ENCODE assay signal across 10 mouse cellular contexts in genomic region chr7:125723189-125723972, GRCm38 (mm10). TPM values are rescaled to one million over a fixed set of nuclear protein-coding genes. Genes with fewer than 3 reads are reported as not detected.
DNase-seq lines count a peak whose midpoint lies in the region; ATAC-seq lines count a peak whose summit lies in the region.
"Had no signal": no experiment of that assay in that cellular context is flagged by ENCODE, and none has a peak within 500 bp of the region (broad histone marks: within the 10 kb centered on the region; RNA-seq: fewer than 3 reads in every experiment).

No protein-coding gene starts in this region.

- H3K9me3 ChIP-seq in forebrain, embryonic 16.5 days (ENCODE audit: control insufficient read depth, low read length) = no peaks in the 10 kb centered on the region
- H3K9me3 ChIP-seq: liver, embryonic 13.5 days had no signal

- no peak overlapping the region for H3K4me3 ChIP-seq in forebrain, embryonic 16.5 days (replicated peaks; ENCODE audit: low read length)
- H3K4me3 ChIP-seq: heart, adult 2 months; liver, embryonic 13.5 days had no signal

- peak; percentile 77 for ATAC-seq in forebrain, embryonic 16.5 days

- H3K4me2 ChIP-seq in forebrain, embryonic 16.5 days (ENCODE audit: low read length) = no peak overlapping the region
- H3K4me2 ChIP-seq: liver, embryonic 13.5 days had no signal

- no peaks in the 10 kb centered on the region for H3K36me3 ChIP-seq in forebrain, embryonic 16.5 days (ENCODE audit: control insufficient read depth, insufficient read depth)
- H3K36me3 ChIP-seq: liver, embryonic 13.5 days had no signal

- 18% methylated on average over 5 of the region's 5 CpGs for WGBS in forebrain, embryonic 16.5 days

- H3K27ac ChIP-seq in forebrain, embryonic 16.5 days (ENCODE audit: low read length) = peak overlapping the region; percentile 65
- H3K27ac ChIP-seq: heart, adult 2 months; liver, embryonic 13.5 days had no signal

- no peaks in the 10 kb centered on the region for H3K27me3 ChIP-seq in forebrain, embryonic 16.5 days (replicated peaks; ENCODE audit: control insufficient read depth, insufficient read depth, low read length)
- H3K27me3 ChIP-seq: liver, embryonic 13.5 days had no signal

- DNase-seq in retina, adult 2 months (ENCODE audit: low read depth, low spot score) = peak; percentile 37
- no peak for DNase-seq in retina, embryonic 14.5 days (ENCODE audit: low spot score)
- DNase-seq in cerebellum, adult 11-12 months = peak; percentile 90
- no peak for DNase-seq in lung, postnatal 10 days
- DNase-seq in urinary bladder, adult 18-20 months (ENCODE audit: low spot score in 2 of 2) = no peak
- DNase-seq in embryo, embryonic 9.5 days (ENCODE audit: extremely low spot score) = no peak
- DNase-seq: adrenal gland, postnatal 14 days; heart, adult 2 months; liver, embryonic 13.5 days had no signal

- peaks cover 26% of the 10 kb centered on the region for H3K4me1 ChIP-seq in forebrain, embryonic 16.5 days (replicated peaks; ENCODE audit: control insufficient read depth, insufficient read depth, low read length)

- H3K9ac ChIP-seq in forebrain, embryonic 16.5 days (replicated peaks; ENCODE audit: low read depth, low read length) = no peak overlapping the region
- H3K9ac ChIP-seq: liver, embryonic 13.5 days had no signal

RNA-seq across cellular contexts. Expression of gene D430042O09Rik, which starts 15.7 kb away (rescaled TPM):
- polyA plus RNA-seq in forebrain, embryonic 16.5 days (2015; fragmentation: Nextera tagmentation; extraction: Ambion mirVana) = 9.5 and 10.2 TPM in 2 replicates

RNA-seq across cellular contexts. Expression of gene Gtf3c1, which starts 15.8 kb away (rescaled TPM):
- polyA plus RNA-seq in forebrain, embryonic 16.5 days (2015; fragmentation: Nextera tagmentation; extraction: Ambion mirVana) = 40.6 and 42.4 TPM in 2 replicates

Comparison
In these comparisons a context has a peak if more than half of its experiments do, and no peak if none do; other contexts are left out.
1. DNase-seq: peak in retina, adult 2 months (single experiment) and cerebellum, adult 11-12 months (single experiment); none in retina, embryonic 14.5 days (single experiment), lung, postnatal 10 days (single experiment), urinary bladder, adult 18-20 months (0 of 2) and embryo, embryonic 9.5 days (single experiment).